Mouse (Mus musculus) intestine, embryonic 16.5 days (tissue): ENCODE measurements at regions not wholly inside any gene's neighbourhood (a gene's known extent, or its start where the extent isn't known, plus 50 kb on each side); places are given as distances from the start of the nearest gene placed in this dataset.

Experiments used
- ATAC-seq: fragments of 200-750 bp; cut with Nextera tagmentation; 2 replicates; pipeline ENCODE4 v1.8.0; 2017; ENCODE audit warnings: moderate TSS enrichment, moderate library complexity
- H3K27ac ChIP-seq: fragments of 300-500 bp; sonication (generic); 2 replicates; pipeline ENCODE4 v1.5.1; 2014; ENCODE audit warnings: mild to moderate bottlenecking, low read length
- H3K27me3 ChIP-seq: fragments of 300-500 bp; sonication (generic); replicated peaks from 2 replicates; pipeline ENCODE4 v1.6.1; 2014; ENCODE audit warnings: low read length, control low read depth, mixed read lengths; ENCODE audit not compliant: control insufficient read depth, insufficient read depth
- H3K36me3 ChIP-seq: fragments of 300-500 bp; sonication (generic); 2 replicates; pipeline ENCODE4 v1.6.1; 2014; ENCODE audit warnings: low read length, control low read depth; ENCODE audit not compliant: control insufficient read depth, insufficient read depth
- H3K4me1 ChIP-seq: fragments of 300-500 bp; sonication (generic); 2 replicates; pipeline ENCODE4 v1.6.1; 2014; ENCODE audit warnings: low read length, control low read depth, mixed read lengths; ENCODE audit not compliant: control insufficient read depth, insufficient read depth
- H3K4me2 ChIP-seq: fragments of 300-500 bp; sonication (generic); 2 replicates; pipeline ENCODE4 v1.6.1; 2014; ENCODE audit warnings: low read depth, low read length, control low read depth
- H3K4me3 ChIP-seq: fragments of 300-500 bp; sonication (generic); 2 replicates; pipeline ENCODE4 v1.5.1; 2014; ENCODE audit warnings: mild to moderate bottlenecking, low read length
- H3K9ac ChIP-seq: fragments of 300-500 bp; sonication (generic); 2 replicates; pipeline ENCODE4 v1.6.1; 2014; ENCODE audit warnings: low read depth, low read length
- H3K9me3 ChIP-seq: fragments of 300-500 bp; sonication (generic); 2 replicates; pipeline ENCODE4 v1.6.1; 2016; ENCODE audit warnings: low read length, control low read depth; ENCODE audit not compliant: control insufficient read depth
- WGBS: fragments of 180-500 bp; shearing (Covaris S2); extraction: QIAGEN DNeasy Blood & Tissue Kit; methylation state at CpG from one replicate; pipeline ENCODE4 v1.1.7; 2014; 5-methylcytosine and 5-hydroxymethylcytosine counted together

DNA sequence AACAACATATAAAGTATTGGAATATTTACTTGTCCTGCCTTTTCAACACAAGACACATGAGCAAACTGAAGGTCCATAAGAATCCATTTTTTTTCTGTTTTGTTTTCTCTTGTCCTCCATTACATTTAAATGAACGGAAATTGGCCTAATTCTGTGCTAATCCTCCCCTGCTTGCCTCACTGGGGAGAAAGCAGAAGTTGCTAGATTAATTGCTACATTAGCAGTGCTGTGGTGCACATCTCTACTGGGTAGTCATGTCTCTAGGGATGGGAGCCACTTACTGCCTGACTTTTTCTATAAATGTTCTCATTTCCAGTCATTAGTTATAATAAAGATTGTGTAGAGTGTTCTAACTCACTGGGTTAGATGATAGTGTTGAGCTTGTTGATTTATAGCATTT lies 484.0 kb upstream of the Cblb start:
- 75% methylated on average over 1 of the region's 1 CpGs for WGBS
- Histone ChIP-seq H3K27ac (no peak overlapping the region), H3K9me3 (no peaks in the 10 kb centered on the region), H3K4me2 (no peak overlapping the region), H3K9ac (no peak overlapping the region), H3K27me3 (no peaks in the 10 kb centered on the region), H3K36me3 (no peaks in the 10 kb centered on the region), H3K4me1 (no peaks in the 10 kb centered on the region), H3K4me3 (no peak overlapping the region)
- ATAC-seq: no peak

GRCm38 (mm10) chr16:51562866-51563658 lies 468.0 kb upstream of the Cblb start:
- no peaks in the 10 kb centered on the region for H3K27me3 ChIP-seq
- H3K4me3 ChIP-seq: no peak overlapping the region
- no peaks in the 10 kb centered on the region for H3K4me1 ChIP-seq
- no peak overlapping the region for H3K27ac ChIP-seq
- no peak overlapping the region for H3K9ac ChIP-seq
- WGBS: 84% methylated on average over 5 of the region's 5 CpGs
- H3K9me3 ChIP-seq: no peaks in the 10 kb centered on the region
- no peak for ATAC-seq
- H3K36me3 ChIP-seq: no peaks in the 10 kb centered on the region
- no peak overlapping the region for H3K4me2 ChIP-seq

DNA sequence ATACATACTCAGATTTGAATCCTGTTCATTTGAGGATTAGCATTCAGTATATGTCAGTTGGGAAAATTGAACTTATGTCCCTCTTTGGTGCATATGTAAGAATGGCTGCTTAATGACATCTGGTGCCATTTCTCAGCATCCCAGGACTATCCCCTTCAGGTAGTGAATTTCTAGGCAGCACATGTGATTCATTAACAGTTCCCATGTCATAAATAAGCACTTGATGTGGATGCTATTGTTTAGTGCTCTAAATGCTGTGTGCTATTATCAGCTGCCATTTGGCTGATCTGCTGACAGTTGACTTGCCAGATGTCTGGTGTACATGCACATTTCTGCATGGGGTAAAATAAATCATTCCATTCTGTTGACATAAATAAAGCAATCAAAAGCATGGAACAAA lies 467.0 kb upstream of the Cblb start:
- Histone ChIP-seq H3K9me3 (no peaks in the 10 kb centered on the region), H3K4me2 (no peak overlapping the region), H3K4me1 (no peaks in the 10 kb centered on the region), H3K27ac (no peak overlapping the region), H3K4me3 (no peak overlapping the region), H3K27me3 (no peaks in the 10 kb centered on the region), H3K36me3 (no peaks in the 10 kb centered on the region), H3K9ac (no peak overlapping the region)
- no peak for ATAC-seq

DNA sequence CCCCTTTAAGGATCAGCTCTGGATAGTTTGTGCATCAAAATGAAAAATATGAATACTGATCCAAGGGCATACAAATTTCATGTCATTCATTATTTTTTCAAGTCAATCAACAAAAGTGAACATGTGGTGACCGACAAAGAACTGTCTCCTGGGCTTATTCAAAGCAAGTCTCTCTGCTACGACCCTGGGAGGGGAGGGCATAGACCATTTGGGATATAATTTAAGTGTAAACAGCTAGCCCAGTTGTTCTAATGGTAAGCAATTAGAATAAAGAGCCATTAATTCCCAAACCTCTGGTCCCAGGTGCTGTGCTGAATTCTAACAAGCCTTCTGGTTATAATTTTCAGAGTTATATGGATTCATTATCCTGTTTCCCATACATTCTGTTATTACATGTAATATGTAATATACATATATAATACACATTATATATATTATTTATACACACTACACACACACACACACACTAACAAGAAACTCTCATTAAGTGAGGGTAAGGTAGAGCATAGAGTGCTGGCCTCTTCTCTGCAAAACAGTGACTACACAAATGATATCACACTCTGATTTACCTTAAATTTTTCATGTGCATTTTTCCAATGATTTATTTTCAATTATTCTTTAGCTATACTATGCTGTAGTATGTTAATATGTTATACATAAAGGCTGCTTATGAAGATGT lies 453.0 kb upstream of the Cblb start:
- Histone ChIP-seq H3K27me3 (no peaks in the 10 kb centered on the region), H3K4me2 (no peak overlapping the region), H3K4me1 (no peaks in the 10 kb centered on the region), H3K9me3 (no peaks in the 10 kb centered on the region), H3K9ac (no peak overlapping the region), H3K4me3 (no peak overlapping the region), H3K36me3 (no peaks in the 10 kb centered on the region), H3K27ac (no peak overlapping the region)
- ATAC-seq: no peak
- 67% methylated on average over 2 of the region's 2 CpGs for WGBS

- H3K27ac ChIP-seq: no peak overlapping the region
- H3K9me3 ChIP-seq: no peaks in the 10 kb centered on the region
- H3K4me2 ChIP-seq: no peak overlapping the region
- ATAC-seq: no peak
- H3K27me3 ChIP-seq: no peaks in the 10 kb centered on the region
- no peak overlapping the region for H3K9ac ChIP-seq
- H3K36me3 ChIP-seq: no peaks in the 10 kb centered on the region
- no peaks in the 10 kb centered on the region for H3K4me1 ChIP-seq
- 68% methylated on average over 1 of the region's 1 CpGs for WGBS
- H3K4me3 ChIP-seq: no peak overlapping the region
Measured at GRCm38 (mm10) chr16:51580525-51580924, 450.5 kb upstream of the Cblb start.

GRCm38 (mm10) chr16:51589924-51590397 lies 441.1 kb upstream of the Cblb start:
- Histone ChIP-seq H3K36me3 (no peaks in the 10 kb centered on the region), H3K4me3 (no peak overlapping the region), H3K27me3 (no peaks in the 10 kb centered on the region), H3K9me3 (no peaks in the 10 kb centered on the region), H3K4me1 (no peaks in the 10 kb centered on the region), H3K27ac (no peak overlapping the region), H3K4me2 (no peak overlapping the region), H3K9ac (no peak overlapping the region)
- ATAC-seq: no peak
- 25% methylated on average over 2 of the region's 2 CpGs for WGBS

GRCm38 (mm10) chr16:51617579-51617978 lies 413.4 kb upstream of the Cblb start:
- H3K4me2 ChIP-seq: no peak overlapping the region
- no peaks in the 10 kb centered on the region for H3K36me3 ChIP-seq
- H3K4me1 ChIP-seq: no peaks in the 10 kb centered on the region
- peak; percentile 50; the same call in 1 of the 2 replicates for ATAC-seq
- H3K9me3 ChIP-seq: no peaks in the 10 kb centered on the region
- no peaks in the 10 kb centered on the region for H3K27me3 ChIP-seq
- no peak overlapping the region for H3K27ac ChIP-seq
- no peak overlapping the region for H3K9ac ChIP-seq
- no peak overlapping the region for H3K4me3 ChIP-seq

DNA sequence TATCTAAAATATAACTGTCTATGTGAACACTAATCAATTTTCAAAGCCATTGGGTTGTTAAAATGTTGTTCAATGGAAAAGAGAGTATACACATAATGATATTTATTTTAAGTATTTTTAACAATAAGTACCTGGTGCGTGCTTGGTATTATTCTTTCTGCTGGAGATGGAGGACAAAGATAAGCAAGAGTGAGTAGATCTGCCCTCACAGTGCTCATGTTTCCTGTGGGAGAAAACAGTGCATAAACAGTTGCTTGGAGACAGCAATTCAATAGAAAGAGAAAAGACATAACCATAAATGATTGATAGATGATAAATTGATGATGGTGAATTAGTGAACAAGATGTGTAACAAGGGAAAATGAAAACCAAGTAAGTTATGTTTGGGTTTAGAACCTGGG lies 384.4 kb upstream of the Cblb start:
- Histone ChIP-seq H3K4me3 (no peak overlapping the region), H3K9me3 (no peaks in the 10 kb centered on the region), H3K4me2 (no peak overlapping the region), H3K4me1 (no peaks in the 10 kb centered on the region), H3K36me3 (no peaks in the 10 kb centered on the region), H3K27ac (no peak overlapping the region), H3K27me3 (no peaks in the 10 kb centered on the region), H3K9ac (no peak overlapping the region)
- 71% methylated on average over 1 of the region's 1 CpGs for WGBS
- ATAC-seq: no peak

DNA sequence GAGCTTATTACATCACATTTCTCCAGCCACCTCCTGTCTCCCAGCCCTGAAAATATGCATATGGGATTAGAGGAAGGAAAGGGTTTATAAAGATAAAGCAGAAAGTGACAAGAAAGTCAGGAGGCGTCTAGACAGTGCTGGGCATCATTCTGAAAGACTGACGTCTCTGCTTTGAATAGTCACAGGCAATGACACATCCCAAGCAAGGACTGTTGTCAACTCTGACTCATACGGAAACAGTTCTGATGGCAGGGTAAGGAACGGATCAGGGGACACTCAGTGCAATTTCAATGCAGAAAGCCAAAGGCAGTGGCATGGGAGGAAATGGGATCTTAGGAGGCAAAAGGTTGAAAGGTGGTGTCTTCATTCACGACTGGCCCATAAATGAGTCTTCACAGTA lies 380.9 kb upstream of the Cblb start:
- Histone ChIP-seq H3K4me2 (no peak overlapping the region), H3K4me3 (no peak overlapping the region), H3K27me3 (no peaks in the 10 kb centered on the region), H3K36me3 (no peaks in the 10 kb centered on the region), H3K27ac (no peak overlapping the region), H3K4me1 (no peaks in the 10 kb centered on the region), H3K9me3 (no peaks in the 10 kb centered on the region), H3K9ac (no peak overlapping the region)
- 83% methylated on average over 5 of the region's 5 CpGs for WGBS
- ATAC-seq: no peak
